Mouse (Mus musculus) heart, postnatal 0 days (tissue): Measurements from ENCODE around the gene Hk1. TPM values are rescaled to one million over a fixed set of nuclear protein-coding genes. Genes with fewer than 3 reads are reported as not detected.
A peak's percentile ranks its signal among the peaks of the same experiment; 100 is the strongest.

ENCODE experiments used
- ATAC-seq: fragments of 200-750 bp; cut with Nextera tagmentation; 2 replicates; pipeline ENCODE4 v1.8.0; 2017; ENCODE audit warnings: low read depth, moderate number of reproducible peaks, moderate library complexity; ENCODE audit not compliant: insufficient read depth
- DNase-seq: peaks from one replicate; pipeline ENCODE4 v3.0.0-alpha.2; 2016; ENCODE audit warnings: low spot score
- H3K27ac ChIP-seq: fragments of 300-500 bp; sonication (generic); 2 replicates; pipeline ENCODE4 v1.5.1; 2014; ENCODE audit warnings: low read depth, mild to moderate bottlenecking
- H3K27me3 ChIP-seq: fragments of 300-500 bp; sonication (generic); 2 replicates; pipeline ENCODE4 v1.6.1; 2014; ENCODE audit warnings: low read length, mixed read lengths; ENCODE audit not compliant: control insufficient read depth, insufficient read depth
- H3K36me3 ChIP-seq: fragments of 300-500 bp; sonication (generic); replicated peaks from 2 replicates; pipeline ENCODE4 v1.6.1; 2014; ENCODE audit warnings: low read length, mixed read lengths; ENCODE audit not compliant: control insufficient read depth, insufficient read depth
- H3K4me1 ChIP-seq: fragments of 300-500 bp; sonication (generic); 2 replicates; pipeline ENCODE4 v1.6.1; 2014; ENCODE audit warnings: antibody characterized with exemption; ENCODE audit not compliant: control insufficient read depth, insufficient read depth
- H3K4me2 ChIP-seq: fragments of 300-500 bp; sonication (generic); 2 replicates; pipeline ENCODE4 v1.6.1; 2014; ENCODE audit warnings: low read depth, mild to moderate bottlenecking, low read length, moderate library complexity
- H3K4me3 ChIP-seq: fragments of 300-500 bp; sonication (generic); 2 replicates; pipeline ENCODE4 v1.5.1; 2014; ENCODE audit warnings: low read depth, low read length
- H3K9ac ChIP-seq: fragments of 300-500 bp; sonication (generic); replicated peaks from 2 replicates; pipeline ENCODE4 v1.6.1; 2014; ENCODE audit warnings: low read depth, low read length, mixed read lengths
- H3K9me3 ChIP-seq: fragments of 300-500 bp; sonication (generic); replicated peaks from 2 replicates; pipeline ENCODE4 v1.6.1; 2016; ENCODE audit warnings: low read length; ENCODE audit not compliant: control insufficient read depth
- CTCF ChIP-seq: IDR thresholded peaks from 2 replicates; pipeline ENCODE4 v1.5.1; 2016; ENCODE audit warnings: antibody characterized with exemption, control low read depth, low read depth
- EP300 ChIP-seq: IDR thresholded peaks from 2 replicates; pipeline ENCODE4 v1.6.1; 2016; ENCODE audit warnings: antibody characterized with exemption, low read depth
- WGBS: fragments of 180-500 bp; shearing (Covaris S2); extraction: QIAGEN DNeasy Blood & Tissue Kit; methylation state at CpG from one replicate; pipeline ENCODE4 v1.1.7; 2014; 5-methylcytosine and 5-hydroxymethylcytosine counted together
- polyA plus RNA-seq: library from polyadenylated mRNA; unstranded; fragments of >200 nt; fragmentation: Nextera tagmentation; extraction: Ambion mirVana; gene quantifications from 2 replicates; pipeline ENCODE4 v1.2.1, GENCODE M21; 2015
- total RNA-seq: library from RNA; depleted of rRNA; stranded (reverse); fragments of >200 nt; gene quantifications from 2 replicates; pipeline ENCODE4 v1.2.3, GENCODE M21; 2014; ENCODE audit warnings: low replicate concordance

The Hk1 gene
- total and polyA plus RNA-seq, 2 experiments from 2014 or later: 100.0 to 148 TPM

DNA sequence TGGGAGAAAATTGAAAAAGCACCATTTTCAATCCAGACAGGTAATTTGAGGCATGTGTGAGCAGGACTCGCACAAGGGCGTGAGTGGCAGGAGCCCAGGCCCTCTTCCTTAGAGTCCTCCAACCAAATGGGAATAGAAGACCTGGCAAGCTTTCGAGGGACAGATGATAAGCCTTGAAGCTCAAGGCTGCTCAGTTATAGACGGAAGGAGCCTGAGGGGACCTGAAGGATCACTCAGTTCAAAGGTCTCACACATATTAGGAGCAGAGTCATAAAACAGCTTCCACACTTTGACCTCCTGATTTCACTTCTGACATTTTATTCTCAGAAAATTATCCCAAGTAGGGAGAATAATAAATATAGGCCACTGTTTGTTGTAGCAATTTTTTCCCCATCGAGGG is 39.7 kb upstream of the Hk1 start:
- no peaks in the 10 kb centered on the region for H3K9me3 ChIP-seq
- no peak overlapping the region for H3K4me3 ChIP-seq
- H3K4me2 ChIP-seq: no peak overlapping the region
- no peak overlapping the region for H3K27ac ChIP-seq
- 0 out of 2 replicates have a peak, but pooled peaks cover 6% of the 10 kb centered on the region for H3K4me1 ChIP-seq
- no peaks in the 10 kb centered on the region for H3K36me3 ChIP-seq
- no peak overlapping the region for H3K9ac ChIP-seq
- DNase-seq (no peak), ATAC-seq (no peak)
- no peak for TF ChIP-seq EP300
- no peak for TF ChIP-seq CTCF
- H3K27me3 ChIP-seq: no peaks in the 10 kb centered on the region
- 78% methylated on average over 5 of the region's 5 CpGs for WGBS

GRCm38 (mm10) chr10:62418831-62419356 is 39.2 kb upstream of the Hk1 start:
- TF ChIP-seq EP300 (no peak), CTCF (no peak)
- WGBS: 86% methylated on average over 7 of the region's 7 CpGs
- Histone ChIP-seq H3K4me2 (no peak overlapping the region), H3K27me3 (no peaks in the 10 kb centered on the region), H3K4me3 (no peak overlapping the region), H3K9me3 (no peaks in the 10 kb centered on the region), H3K4me1 (0 out of 2 replicates have a peak, but pooled peaks cover 6% of the 10 kb centered on the region), H3K27ac (no peak overlapping the region), H3K9ac (no peak overlapping the region), H3K36me3 (no peaks in the 10 kb centered on the region)
- DNase-seq (no peak), ATAC-seq (no peak)

- Histone ChIP-seq H3K27me3 (0 out of 2 replicates have a peak, but pooled peaks cover 7% of the 10 kb centered on the region), H3K4me3 (no peak overlapping the region), H3K36me3 (no peaks in the 10 kb centered on the region), H3K4me2 (no peak overlapping the region), H3K9ac (no peak overlapping the region), H3K9me3 (no peaks in the 10 kb centered on the region), H3K4me1 (peaks cover 7% of the 10 kb centered on the region; the same call in 1 of the 2 replicates), H3K27ac (no peak overlapping the region)
- WGBS: 7% methylated on average over 4 of the region's 4 CpGs
- DNase-seq (peak; percentile 25), ATAC-seq (peak; percentile 40; the same call in 1 of the 2 replicates)
- TF ChIP-seq CTCF (no peak), EP300 (no peak)
Measured at GRCm38 (mm10) chr10:62413606-62413982, 33.9 kb upstream of the Hk1 start.

DNA sequence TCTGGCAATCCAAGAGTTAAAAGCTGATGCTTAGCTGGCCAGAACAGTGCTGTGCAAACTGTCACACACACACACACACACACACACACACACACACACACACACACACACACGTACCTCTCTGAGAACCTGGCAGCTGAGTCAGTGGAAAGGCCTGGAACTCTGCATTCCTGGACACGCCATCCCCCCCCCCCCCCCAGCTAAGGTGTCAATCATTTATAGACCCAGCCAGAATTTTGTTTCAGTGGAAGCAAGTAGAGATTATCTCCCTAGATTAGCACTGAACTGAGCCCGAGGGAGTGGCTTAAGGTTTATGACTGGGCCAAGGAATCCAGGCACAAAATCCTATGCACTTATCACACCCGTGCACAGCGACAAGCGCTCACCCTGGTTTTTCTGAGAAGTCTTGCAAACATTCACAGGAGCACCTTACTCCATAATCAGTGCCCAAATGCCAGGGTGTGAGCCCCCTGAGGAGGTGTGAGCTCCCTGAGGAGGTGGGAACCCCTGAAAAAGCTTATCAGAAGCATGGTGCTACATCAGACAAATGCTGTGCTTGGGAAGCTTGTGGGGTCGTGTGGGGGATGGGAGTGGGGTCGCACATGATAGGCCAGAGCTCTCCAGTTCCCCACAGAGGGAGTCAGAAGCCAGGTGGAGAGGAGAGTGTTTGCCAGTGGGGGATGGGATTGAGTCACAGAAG is 33.3 kb upstream of the Hk1 start:
- Histone ChIP-seq H3K9ac (no peak overlapping the region), H3K4me1 (peaks cover 7% of the 10 kb centered on the region; the same call in 1 of the 2 replicates), H3K9me3 (no peaks in the 10 kb centered on the region), H3K4me3 (no peak overlapping the region), H3K36me3 (no peaks in the 10 kb centered on the region), H3K4me2 (no peak overlapping the region), H3K27me3 (0 out of 2 replicates have a peak, but pooled peaks cover 8% of the 10 kb centered on the region), H3K27ac (no peak overlapping the region)
- ATAC-seq (no peak), DNase-seq (no peak)
- no peak for TF ChIP-seq EP300
- no peak for TF ChIP-seq CTCF
- WGBS: 7% methylated on average over 8 of the region's 8 CpGs

GRCm38 (mm10) chr10:62411431-62412410 is 32.0 kb upstream of the Hk1 start:
- Histone ChIP-seq H3K9me3 (no peaks in the 10 kb centered on the region), H3K27me3 (0 out of 2 replicates have a peak, but pooled peaks cover 8% of the 10 kb centered on the region), H3K9ac (no peak overlapping the region), H3K27ac (no peak overlapping the region), H3K36me3 (no peaks in the 10 kb centered on the region), H3K4me3 (no peak overlapping the region), H3K4me1 (peaks cover 7% of the 10 kb centered on the region; the same call in 1 of the 2 replicates), H3K4me2 (no peak overlapping the region)
- no peak for TF ChIP-seq EP300
- TF ChIP-seq CTCF: no peak
- DNase-seq (no peak), ATAC-seq (no peak)
- 63% methylated on average over 19 of the region's 19 CpGs for WGBS
